13 mouse cellular contexts compared by ENCODE assay signal in the genomic region with DNA sequence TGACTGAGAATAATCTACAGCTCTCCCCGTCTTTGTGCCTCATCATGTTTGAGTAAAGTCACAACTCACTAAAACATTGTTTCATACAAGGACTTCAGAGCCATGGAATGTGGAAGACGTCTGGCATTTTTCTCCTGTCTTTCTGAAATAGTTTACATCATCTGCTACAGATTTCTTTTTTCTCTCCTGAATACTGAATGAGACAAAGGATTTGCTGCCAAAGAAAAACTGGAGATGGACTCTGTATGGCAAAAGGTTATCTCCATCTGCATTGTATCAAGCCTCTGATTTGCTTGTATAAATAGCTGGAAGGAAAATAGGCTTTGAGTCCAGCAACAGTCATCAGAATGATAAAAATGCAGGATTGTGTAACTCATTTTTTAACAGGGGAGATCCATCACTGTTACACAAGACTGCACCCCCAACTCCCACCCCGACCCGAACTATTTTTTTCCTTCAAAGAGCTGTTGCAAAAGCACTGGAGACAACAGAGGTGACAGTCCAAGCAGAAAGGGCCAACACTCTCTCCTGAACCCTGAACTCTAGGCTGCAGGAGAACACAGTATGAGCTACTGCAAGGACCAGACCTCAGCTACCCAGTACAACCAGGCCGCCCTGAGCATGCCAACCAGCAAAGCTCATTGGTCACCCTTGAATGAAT. TPM values are rescaled to one million over a fixed set of nuclear protein-coding genes. Genes with fewer than 3 reads are reported as not detected.
DNase-seq lines count a peak whose midpoint lies in the region; ATAC-seq and TF ChIP-seq lines count a peak whose summit lies in the region.
"Had no signal": no experiment of that assay in that cellular context is flagged by ENCODE, and none has a peak within 500 bp of the region (broad histone marks: within the 10 kb centered on the region; RNA-seq: fewer than 3 reads in every experiment).

No protein-coding gene starts in this region.

- peak overlapping the region; percentile 33; the same call in 1 of the 2 replicates for H3K27ac ChIP-seq in spleen, adult 2 months (ENCODE audit: insufficient read depth, low read length)
- H3K27ac ChIP-seq in lung, embryonic 14.5 days (ENCODE audit: low read depth) = no peak overlapping the region; the same call in 1 of the 2 replicates
- H3K27ac ChIP-seq in stomach, postnatal 0 days (replicated peaks) = no peak overlapping the region
- H3K27ac ChIP-seq in cerebellum, adult 2 months (ENCODE audit: insufficient read depth, low read length) = no peak overlapping the region
- H3K27ac ChIP-seq: liver, embryonic 15.5 days had no signal

- 85% methylated on average over 5 of the region's 5 CpGs for WGBS in spleen, adult 2 months
- 43% methylated on average over 5 of the region's 5 CpGs for WGBS in lung, embryonic 14.5 days
- WGBS in stomach, postnatal 0 days = 45% methylated on average over 5 of the region's 5 CpGs
- 85% methylated on average over 5 of the region's 5 CpGs for WGBS in cerebellum, adult 2 months

- peak; percentile 84 for ATAC-seq in lung, embryonic 14.5 days (ENCODE audit: insufficient read depth)
- peak; percentile 24; the same call in 1 of the 2 replicates for ATAC-seq in stomach, postnatal 0 days (ENCODE audit: low FRiP score, low TSS enrichment)

- DNase-seq in adrenal gland, postnatal 14 days = peak; percentile 17
- DNase-seq in adrenal gland, postnatal 4 days (ENCODE audit: low spot score in 2 of 2) = no peak
- no peak for DNase-seq in spleen, adult 2 months (ENCODE audit: low read depth in 1 of 2, low spot score in 2 of 2)
- DNase-seq in spleen, adult 12 weeks (ENCODE audit: low spot score) = no peak
- DNase-seq in lung, embryonic 14.5 days = peak; percentile 82
- no peak for DNase-seq in stomach, postnatal 0 days (ENCODE audit: low spot score)
- no peak for DNase-seq in thymus, postnatal 14 days
- DNase-seq in cerebellum, adult 2 months = no peak
- DNase-seq: cerebellum, adult 9-10 months; right cerebral cortex, postnatal 4 days had no signal

- no peak overlapping the region for H3K4me2 ChIP-seq in lung, embryonic 14.5 days
- H3K4me2 ChIP-seq in stomach, postnatal 0 days (replicated peaks; ENCODE audit: low read depth) = no peak overlapping the region
- H3K4me2 ChIP-seq: liver, embryonic 15.5 days had no signal

- H3K9ac ChIP-seq in lung, embryonic 14.5 days = no peak overlapping the region
- H3K9ac ChIP-seq in stomach, postnatal 0 days (ENCODE audit: low read length) = no peak overlapping the region
- H3K9ac ChIP-seq: liver, embryonic 15.5 days had no signal

- H3K4me1 ChIP-seq in spleen, adult 2 months (ENCODE audit: control insufficient read depth, insufficient read depth, insufficient read length) = no peaks in the 10 kb centered on the region
- H3K4me1 ChIP-seq in lung, embryonic 14.5 days (ENCODE audit: insufficient read depth) = peaks cover 4% of the 10 kb centered on the region; the same call in 1 of the 2 replicates
- H3K4me1 ChIP-seq in stomach, postnatal 0 days (replicated peaks; ENCODE audit: control insufficient read depth, insufficient read depth) = 0 out of 2 replicates have a peak, but pooled peaks cover 2% of the 10 kb centered on the region
- H3K4me1 ChIP-seq in cerebellum, adult 2 months (ENCODE audit: control insufficient read depth, insufficient read depth, low read length) = no peaks in the 10 kb centered on the region
- H3K4me1 ChIP-seq: liver, embryonic 15.5 days had no signal

- TF ChIP-seq CTCF in spleen, adult 2 months (IDR thresholded peaks at IDR 0.05; ENCODE audit: extremely low read depth, insufficient read depth, insufficient read length, insufficient replicate concordance) = no peak
- no peak for TF ChIP-seq CTCF in lung, embryonic 14.5 days (IDR thresholded peaks at IDR 0.05; ENCODE audit: low read depth)
- TF ChIP-seq CTCF in stomach, postnatal 0 days (IDR thresholded peaks at IDR 0.05; ENCODE audit: low read depth) = no peak
- TF ChIP-seq CTCF in cerebellum, adult 2 months (IDR thresholded peaks at IDR 0.05; ENCODE audit: borderline replicate concordance, insufficient read depth, low read depth, low read length) = no peak

- no peaks in the 10 kb centered on the region for H3K27me3 ChIP-seq in spleen, adult 2 months (ENCODE audit: control insufficient read depth, insufficient read depth, low read length)
- H3K27me3 ChIP-seq in lung, embryonic 14.5 days (ENCODE audit: insufficient read depth, low read length) = no peaks in the 10 kb centered on the region
- no peaks in the 10 kb centered on the region for H3K27me3 ChIP-seq in stomach, postnatal 0 days (ENCODE audit: control insufficient read depth, insufficient read depth, low read length)
- H3K27me3 ChIP-seq in cerebellum, adult 2 months (ENCODE audit: control insufficient read depth, insufficient read depth, low read length) = no peaks in the 10 kb centered on the region
- H3K27me3 ChIP-seq: liver, embryonic 15.5 days had no signal

- no peak for TF ChIP-seq EP300 in stomach, postnatal 0 days (optimal IDR thresholded peaks at IDR 0.05)

- no peak overlapping the region for H3K4me3 ChIP-seq in spleen, adult 2 months (ENCODE audit: extremely low read depth, insufficient read depth, insufficient read length)
- H3K4me3 ChIP-seq in lung, embryonic 14.5 days (ENCODE audit: low read depth, low read length) = no peak overlapping the region
- H3K4me3 ChIP-seq in stomach, postnatal 0 days (ENCODE audit: low read depth, low read length) = no peak overlapping the region
- H3K4me3 ChIP-seq in cerebellum, adult 2 months (replicated peaks; ENCODE audit: insufficient read depth, low read depth, low read length) = no peak overlapping the region
- H3K4me3 ChIP-seq: liver, embryonic 15.5 days had no signal

- no peaks in the 10 kb centered on the region for H3K36me3 ChIP-seq in spleen, adult 2 months (ENCODE audit: control insufficient read depth, insufficient read depth, low read length)
- no peaks in the 10 kb centered on the region for H3K36me3 ChIP-seq in lung, embryonic 14.5 days (ENCODE audit: insufficient read depth)
- H3K36me3 ChIP-seq in stomach, postnatal 0 days (ENCODE audit: control insufficient read depth, insufficient read depth, low read length) = no peaks in the 10 kb centered on the region
- H3K36me3 ChIP-seq: liver, embryonic 15.5 days had no signal

- TF ChIP-seq POLR2A in spleen, adult 2 months (IDR thresholded peaks at IDR 0.05; ENCODE audit: low read depth, low read length) = no peak
- TF ChIP-seq POLR2A in cerebellum, adult 2 months (IDR thresholded peaks at IDR 0.05; ENCODE audit: borderline replicate concordance, insufficient read depth, low read length) = no peak

- H3K9me3 ChIP-seq in lung, embryonic 14.5 days (ENCODE audit: low read depth, low read length) = no peaks in the 10 kb centered on the region
- no peaks in the 10 kb centered on the region for H3K9me3 ChIP-seq in stomach, postnatal 0 days (ENCODE audit: control insufficient read depth, low read length)
- H3K9me3 ChIP-seq: liver, embryonic 15.5 days had no signal

RNA-seq across cellular contexts. Expression of a gene that starts 21.8 kb away (rescaled TPM):
- 13.6 and 14.0 TPM in 2 replicates for total RNA-seq in adrenal gland, postnatal 14 days (2021)
- 10 to 100 TPM; 12.8 to 14.5 TPM for total RNA-seq in adrenal gland, postnatal 4 days (2021)
- 7.6 and 8.8 TPM in 2 replicates for polyA plus RNA-seq in spleen, adult 2 months (2012; rRNA removed)
- polyA plus RNA-seq in lung, embryonic 14.5 days (2014; fragmentation: Nextera tagmentation; extraction: Ambion mirVana) = 16.4 and 17.6 TPM in 2 replicates
- 2.4 and 2.6 TPM in 2 replicates for polyA plus RNA-seq in stomach, postnatal 0 days (2015; fragmentation: Nextera tagmentation; extraction: Ambion mirVana)
- 10.1 and 11.6 TPM in 2 replicates for polyA plus RNA-seq in cerebellum, adult 2 months (2012; rRNA removed)
- total RNA-seq: granulocyte monocyte progenitor cell, adult 5-6 weeks; MEL had no signal

Comparison
In these comparisons a context has a peak if more than half of its experiments do, and no peak if none do; other contexts are left out.
1. DNase-seq: peak in adrenal gland, postnatal 14 days (single experiment) and lung, embryonic 14.5 days (single experiment); none in adrenal gland, postnatal 4 days (0 of 2), spleen, adult 2 months (0 of 2), spleen, adult 12 weeks (single experiment), stomach, postnatal 0 days (single experiment), thymus, postnatal 14 days (single experiment) and cerebellum, adult 2 months (0 of 2).